Mouse (Mus musculus): ENCODE measurements around the gene Fbln2. TPM values are rescaled to one million over a fixed set of nuclear protein-coding genes. Genes with fewer than 3 reads are reported as not detected.
"Not testable (repeated sequence)": the region's sequence is repeated elsewhere in the genome, so short reads cannot be mapped to it uniquely, and the experiment has no call there.

The Fbln2 gene
- total RNA-seq (2021) = 100 to 1,000 TPM; 172 to 182 TPM

DNA sequence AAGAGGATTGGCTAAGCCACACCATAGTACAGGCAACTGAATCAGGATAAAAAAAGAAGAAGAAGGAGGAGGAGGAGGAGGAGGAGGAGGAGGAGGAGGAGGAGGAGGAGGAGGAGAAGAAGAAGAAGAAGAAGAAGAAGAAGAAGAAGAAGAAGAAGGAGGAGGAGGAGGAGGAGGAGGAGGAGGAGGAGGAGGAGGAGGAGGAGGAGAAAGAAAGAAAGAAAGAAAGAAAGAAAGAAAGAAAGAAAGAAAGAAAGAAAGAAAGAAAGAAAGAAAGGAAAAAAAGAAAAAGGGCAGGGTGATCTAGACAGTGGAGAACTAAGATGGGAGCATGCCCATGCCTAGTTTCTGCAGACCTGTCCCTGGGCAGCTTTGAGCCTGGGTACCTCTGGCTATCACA lies at the start of gene Fbln2:
TSS of gene Fbln2 (plus strand) at position 301 of the 400 bp plus-strand sequence.
- DNase-seq = not testable (repeated sequence)

DNA sequence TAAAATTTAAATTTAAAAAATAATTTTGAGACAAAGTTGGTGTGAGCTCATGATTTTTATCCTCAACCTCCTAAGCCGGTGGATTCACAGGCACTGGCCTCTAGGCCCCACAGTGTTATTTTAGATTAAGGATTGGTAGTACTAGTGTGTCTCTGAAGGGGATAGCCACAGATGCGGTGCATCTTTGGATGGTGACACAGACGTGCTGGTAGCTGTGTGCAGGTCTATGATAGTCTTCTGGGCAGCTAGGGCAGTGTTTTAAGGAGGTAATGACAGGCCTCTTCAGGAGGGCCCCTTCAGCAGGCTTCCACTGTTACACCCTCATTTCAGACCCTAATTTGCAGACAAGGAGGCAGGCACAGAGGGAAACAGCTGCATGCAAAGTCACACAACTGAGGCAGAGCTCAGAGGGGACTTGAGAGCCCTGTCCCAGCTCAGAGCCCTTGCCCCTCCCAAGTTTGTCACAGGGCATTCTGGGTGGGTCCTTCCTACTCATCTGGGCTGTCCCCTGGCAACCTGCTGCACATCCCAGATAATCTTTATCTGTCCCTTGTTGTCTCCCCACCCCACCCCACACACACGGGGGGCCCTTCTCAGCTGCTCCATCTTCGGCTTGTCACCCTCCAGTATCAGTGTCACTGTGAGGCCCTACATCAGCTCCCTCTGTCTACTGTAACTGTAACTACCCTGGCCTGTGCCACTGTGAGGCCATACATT lies 48.9 kb upstream of the Fbln2 start:
- no peak for DNase-seq

GRCm38 (mm10) chr6:91164584-91164983 lies 47.7 kb upstream of the Fbln2 start:
- no peak for DNase-seq

DNA sequence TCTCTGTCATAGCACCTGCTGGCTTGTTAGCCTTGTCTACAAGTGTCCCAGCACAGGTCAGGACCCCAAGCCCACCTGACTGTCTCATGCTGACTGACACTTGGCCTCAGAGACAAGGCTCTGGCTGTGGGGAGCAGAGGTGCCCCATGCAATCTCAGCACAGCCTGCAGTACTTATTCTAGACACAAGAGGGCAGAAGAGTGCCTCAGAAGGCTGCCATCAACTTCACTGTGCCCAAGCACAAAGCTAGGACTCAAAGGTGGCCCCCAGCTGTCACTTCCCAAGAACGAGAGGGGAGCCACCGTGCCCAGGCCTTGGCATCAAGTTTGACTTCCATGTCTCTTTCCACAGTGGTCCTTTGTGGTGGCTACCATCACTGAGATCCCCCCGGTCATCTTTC lies 47.0 kb upstream of the Fbln2 start:
- peak; percentile 83 for DNase-seq

- no peak for DNase-seq
These were observed 44.4 kb upstream of the Fbln2 start for GRCm38 (mm10) chr6:91167828-91168227.

DNA sequence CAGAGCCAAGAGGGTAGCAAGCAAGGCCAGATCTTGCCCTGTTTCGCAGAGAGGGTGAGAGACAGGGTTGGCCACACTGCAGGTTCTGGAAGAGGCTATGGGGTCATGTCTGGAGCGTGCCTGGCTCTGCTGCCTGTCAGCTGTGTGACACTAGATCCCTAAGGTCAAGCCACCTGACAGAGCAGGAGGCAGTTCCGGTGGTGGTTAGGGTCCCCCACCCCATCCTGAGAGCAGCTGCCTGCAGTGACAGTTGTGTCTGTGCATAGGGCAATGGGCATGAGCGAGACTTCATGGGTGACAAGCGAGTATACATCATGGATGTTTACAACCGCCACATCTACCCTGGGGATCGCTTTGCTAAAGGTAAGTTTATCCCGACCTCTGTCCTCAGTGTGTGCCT lies 43.1 kb upstream of the Fbln2 start:
- no peak for DNase-seq

GRCm38 (mm10) chr6:91171396-91171895 lies 40.8 kb upstream of the Fbln2 start:
- no peak for DNase-seq

DNA sequence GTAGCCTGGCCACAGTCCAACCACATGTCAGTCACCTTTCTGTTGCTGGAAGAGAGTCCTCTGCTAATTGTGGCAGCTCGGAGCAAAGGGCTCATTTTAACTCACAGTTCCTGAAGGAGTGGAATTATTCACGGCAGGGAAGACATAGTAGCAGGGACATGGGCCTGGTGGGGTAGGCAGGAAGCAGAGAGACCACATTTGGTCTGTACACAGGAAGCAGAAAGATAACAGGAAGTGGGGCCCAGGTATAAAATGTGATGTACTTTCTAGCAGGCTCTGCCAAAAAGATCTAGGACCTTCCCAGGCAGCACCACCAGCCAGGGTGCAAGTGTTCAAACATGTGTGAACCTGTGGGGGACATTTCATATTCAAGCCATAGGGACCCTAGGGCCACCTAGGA lies 39.9 kb upstream of the Fbln2 start:
- DNase-seq = no peak

- peak; percentile 86 for DNase-seq
These were observed 38.9 kb upstream of the Fbln2 start for GRCm38 (mm10) chr6:91173221-91173880.

DNA sequence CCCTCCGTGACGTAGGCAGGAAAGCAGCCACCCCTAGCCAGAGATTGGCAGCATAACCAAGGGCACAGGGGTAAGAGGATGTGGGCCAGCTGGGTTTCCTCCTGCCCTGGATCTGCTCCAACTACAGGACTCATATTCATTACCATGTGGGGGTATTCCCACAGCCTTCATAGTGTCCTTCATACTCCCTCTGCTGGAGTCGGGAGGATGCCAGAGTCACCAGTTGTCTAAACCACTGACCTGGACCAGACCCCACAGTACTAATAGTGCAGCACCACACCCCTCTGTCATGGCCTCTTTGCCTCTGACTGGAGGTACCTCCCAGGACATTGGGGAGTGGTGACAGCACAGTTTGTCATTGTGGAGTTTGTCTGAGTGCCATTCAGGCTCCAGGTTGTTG lies 38.0 kb upstream of the Fbln2 start:
- DNase-seq = peak; percentile 27

DNA sequence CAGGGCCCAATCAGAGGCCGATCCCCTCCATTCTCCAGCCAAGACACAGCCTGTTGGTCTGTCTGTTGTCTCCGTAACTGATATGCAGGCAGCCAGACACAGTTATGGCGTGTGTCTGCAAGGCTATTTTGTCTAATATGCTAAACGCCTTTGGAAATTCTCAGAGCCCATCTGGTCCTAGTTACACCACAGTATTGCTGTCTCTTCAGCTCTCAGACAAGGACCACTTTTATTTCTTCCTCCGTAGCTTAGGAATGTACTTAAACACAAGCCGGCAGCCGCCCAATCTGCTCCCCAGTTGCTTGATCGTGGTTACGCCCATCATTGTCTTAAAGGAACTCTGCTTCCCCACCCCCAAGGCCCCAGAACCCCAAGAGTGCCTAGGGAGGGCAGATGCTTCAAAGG lies 31.5 kb upstream of the Fbln2 start:
- DNase-seq = peak; percentile 42

DNA sequence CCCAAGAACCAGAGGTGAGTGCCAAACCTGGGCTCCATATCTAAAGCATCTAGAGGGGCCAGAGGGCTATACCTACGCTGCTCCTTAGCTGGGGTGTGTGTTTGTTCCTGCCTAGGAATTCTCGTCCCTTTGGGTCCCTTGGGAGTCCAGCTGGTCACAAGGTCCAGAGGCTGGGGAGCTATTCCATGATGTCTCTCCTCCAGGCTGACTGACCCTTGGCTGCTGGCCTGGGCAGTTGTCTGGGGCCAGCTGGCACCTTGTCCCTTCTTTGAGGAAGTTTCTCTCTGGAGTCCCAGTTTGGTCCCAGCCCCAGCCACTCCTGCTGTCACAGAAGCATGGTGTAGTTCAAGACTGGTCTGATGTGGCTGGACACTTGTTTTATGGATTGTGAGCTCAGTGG lies 30.9 kb upstream of the Fbln2 start:
- DNase-seq = peak; percentile 88

GRCm38 (mm10) chr6:91182075-91182490 lies 30.2 kb upstream of the Fbln2 start:
- DNase-seq = no peak

GRCm38 (mm10) chr6:91183041-91183440 lies 29.2 kb upstream of the Fbln2 start:
- no peak for DNase-seq

DNA sequence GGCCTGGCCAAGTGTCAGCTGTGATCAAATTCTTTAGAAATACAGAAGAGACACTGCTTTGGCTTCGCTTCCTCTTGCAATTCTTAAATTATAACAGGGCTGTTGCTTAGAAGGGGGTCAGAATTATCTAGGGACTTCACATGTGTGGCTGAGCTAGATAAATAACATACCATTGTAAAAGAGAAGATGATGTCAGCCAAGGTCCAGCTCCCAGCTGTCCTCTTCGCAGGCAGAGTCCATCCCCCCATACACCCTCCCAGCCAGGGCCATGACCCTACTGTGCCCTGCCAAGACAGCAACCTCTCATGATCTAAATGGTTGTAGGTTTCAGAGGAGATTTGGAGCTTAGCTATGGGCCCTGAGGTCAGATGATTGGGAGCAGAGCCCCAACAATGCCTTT lies 28.3 kb upstream of the Fbln2 start:
- DNase-seq = peak; percentile 43

- DNase-seq = no peak
These were observed 27.5 kb upstream of the Fbln2 start for GRCm38 (mm10) chr6:91184776-91185175.

GRCm38 (mm10) chr6:91185502-91185901 lies 26.8 kb upstream of the Fbln2 start:
- DNase-seq = peak; percentile 46

- DNase-seq = no peak
These were observed 25.9 kb upstream of the Fbln2 start for GRCm38 (mm10) chr6:91186161-91186931.

- no peak for DNase-seq
These were observed 25.3 kb upstream of the Fbln2 start for GRCm38 (mm10) chr6:91186934-91187333.

- no peak for DNase-seq
These were observed 24.4 kb upstream of the Fbln2 start for GRCm38 (mm10) chr6:91187871-91188270.

DNA sequence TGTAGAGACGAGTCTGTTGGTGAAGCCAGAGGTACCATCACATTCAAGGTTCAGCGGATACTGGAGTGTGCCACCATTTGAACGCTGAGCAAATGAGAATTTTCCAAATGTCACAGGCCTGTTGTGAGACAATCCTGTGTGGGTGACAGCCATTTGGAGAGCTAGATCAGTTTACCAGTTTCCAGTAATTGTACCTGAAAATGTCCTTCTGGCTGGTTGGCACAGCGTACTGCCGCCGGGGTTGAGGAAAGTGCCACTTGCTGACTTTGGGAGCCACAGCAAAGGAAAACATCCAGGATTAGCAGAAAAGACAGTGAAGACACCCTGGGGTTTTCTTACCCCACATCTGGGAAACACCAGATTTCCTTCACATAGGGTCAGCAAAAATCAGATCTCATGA lies 22.3 kb upstream of the Fbln2 start:
- DNase-seq = no peak

- DNase-seq = no peak
These were observed 20.8 kb upstream of the Fbln2 start for GRCm38 (mm10) chr6:91191465-91191864.

- no peak for DNase-seq
These were observed 19.8 kb upstream of the Fbln2 start for GRCm38 (mm10) chr6:91192421-91192820.

Measured in heart, postnatal 4 days (tissue).